Mouse (Mus musculus) adrenal gland, adult 18-20 months (tissue): Measurements from ENCODE around the gene Atp23. TPM values are rescaled to one million over a fixed set of nuclear protein-coding genes. Genes with fewer than 3 reads are reported as not detected.
A peak's percentile ranks its signal among the peaks of the same experiment; 100 is the strongest.

ENCODE experiments used
- DNase-seq, 2 experiments: peaks; one replicate each; pipeline ENCODE4 v3.0.0; 2021 to 2022; ENCODE audit warnings: low spot score in 2 of 2
- long read RNA-seq, 2 experiments: library from polyadenylated mRNA; stranded (forward); transcript quantifications; one replicate each; pipeline ENCODE4 v2.0.0; 2021
- total RNA-seq, 2 experiments: library from RNA; stranded (reverse); gene quantifications; 1 replicate in 1 of 2; 2 replicates in 1 of 2; pipeline ENCODE4 v1.2.3; 2021

The Atp23 gene
- total RNA-seq = 1 to 10 TPM; 4.6 to 5.5 TPM
- long read RNA-seq, experiment 1, transcript Atp23-202 (6 exons, 1,043 nt) = major isoform, 6 of 6 reads
- long read RNA-seq, experiment 1, partial matches to known transcripts = 0 of 6 reads
- long read RNA-seq, experiment 1, other reads (novel, unspliced or antisense) = 0 of 6 reads
- long read RNA-seq, experiment 2, transcript Atp23-202 (6 exons, 1,043 nt) = major isoform, 11 of 16 reads
- long read RNA-seq, experiment 2, partial matches to known transcripts = 0 of 16 reads
- long read RNA-seq, experiment 2, other reads (novel, unspliced or antisense) = 4 of 16 reads

- peak; percentile 97 for DNase-seq
These were observed at the start of gene Atp23 for GRCm38 (mm10) chr10:126900821-126901487. Gene Atp23, minus strand, starts transcription at chr10:126901355.

DNA sequence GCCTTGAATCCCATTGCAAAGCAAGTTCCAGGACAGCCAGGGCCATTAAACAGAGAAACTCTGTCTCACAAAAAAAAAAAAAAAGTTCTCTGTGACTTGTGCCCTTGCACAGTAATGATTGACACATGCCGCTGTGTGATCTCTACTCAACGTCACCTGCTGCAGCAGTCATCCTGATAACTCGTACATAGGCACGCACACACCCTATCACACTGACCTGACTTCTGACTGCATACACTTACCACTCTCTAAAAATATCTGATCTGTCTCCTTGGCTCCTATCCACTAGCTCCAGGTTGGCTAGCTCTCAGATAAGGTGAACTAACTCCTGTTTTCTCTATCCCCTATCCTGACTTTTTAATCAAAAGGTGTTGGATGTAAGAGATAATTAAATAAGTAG is 49.4 kb upstream of the Atp23 start:
- no peak for DNase-seq

- DNase-seq = no peak
These were observed 48.7 kb upstream of the Atp23 start for GRCm38 (mm10) chr10:126949824-126950223.

DNA sequence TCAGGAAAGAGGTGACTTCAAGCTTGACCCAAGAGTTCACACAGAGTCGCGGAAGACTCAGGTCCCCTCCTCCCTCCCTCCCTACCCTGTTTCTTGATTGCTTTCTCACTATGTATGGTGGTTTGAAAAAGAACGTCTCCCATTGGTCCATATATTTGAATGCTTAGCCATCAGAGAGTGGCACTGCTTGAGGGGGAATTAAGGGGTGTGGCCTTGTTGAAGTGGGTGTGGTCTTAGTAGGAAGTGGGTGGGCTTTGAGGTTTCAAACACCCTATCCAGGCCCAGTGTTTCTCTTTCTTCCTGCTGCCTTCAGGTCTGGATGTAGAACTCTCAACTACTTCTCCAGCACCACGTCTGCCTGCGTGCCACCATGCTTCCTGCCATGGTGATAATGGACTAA is 44.4 kb upstream of the Atp23 start:
- no peak for DNase-seq

- DNase-seq = no peak
These were observed 39.8 kb upstream of the Atp23 start for GRCm38 (mm10) chr10:126940949-126941348.

DNA sequence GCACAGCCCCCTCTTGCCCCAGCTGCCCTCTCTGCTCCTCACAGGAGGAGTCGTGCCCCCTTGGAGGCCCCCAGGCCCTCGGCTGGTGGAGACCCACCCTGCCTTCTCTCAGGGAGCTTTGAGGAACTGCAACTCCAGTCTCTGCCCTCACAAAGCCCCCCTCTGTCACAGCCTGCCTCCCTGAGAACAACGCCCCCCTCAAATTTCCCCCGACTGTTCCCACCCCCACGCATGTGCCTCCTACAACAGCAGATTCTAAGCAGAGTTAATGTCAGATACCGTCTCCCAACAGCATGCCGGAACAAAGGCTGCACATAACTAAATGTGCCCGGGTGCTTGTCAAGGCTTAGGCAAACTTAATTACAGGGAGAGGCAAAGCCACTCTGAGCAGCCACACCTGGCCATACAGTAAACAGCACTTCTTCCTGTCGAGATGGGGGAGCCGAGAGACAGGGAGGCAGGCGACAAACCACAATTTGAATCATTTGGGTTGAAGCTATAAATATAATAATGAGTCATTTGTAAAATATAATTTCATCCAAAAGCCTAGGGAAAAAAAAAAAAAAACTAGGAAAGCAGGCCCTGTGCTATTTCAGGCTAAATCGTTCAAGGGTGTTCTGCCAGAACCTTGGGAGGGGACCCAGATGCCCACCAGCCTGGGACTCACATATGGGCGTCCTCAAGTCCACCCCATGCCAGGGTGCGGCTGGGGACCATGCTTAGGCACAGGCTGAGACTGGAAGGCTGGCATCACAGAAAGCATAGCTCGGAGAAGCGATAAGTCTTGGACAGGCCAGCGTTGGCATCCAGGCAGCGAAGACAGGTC is 34.6 kb upstream of the Atp23 start:
- DNase-seq = no peak

DNA sequence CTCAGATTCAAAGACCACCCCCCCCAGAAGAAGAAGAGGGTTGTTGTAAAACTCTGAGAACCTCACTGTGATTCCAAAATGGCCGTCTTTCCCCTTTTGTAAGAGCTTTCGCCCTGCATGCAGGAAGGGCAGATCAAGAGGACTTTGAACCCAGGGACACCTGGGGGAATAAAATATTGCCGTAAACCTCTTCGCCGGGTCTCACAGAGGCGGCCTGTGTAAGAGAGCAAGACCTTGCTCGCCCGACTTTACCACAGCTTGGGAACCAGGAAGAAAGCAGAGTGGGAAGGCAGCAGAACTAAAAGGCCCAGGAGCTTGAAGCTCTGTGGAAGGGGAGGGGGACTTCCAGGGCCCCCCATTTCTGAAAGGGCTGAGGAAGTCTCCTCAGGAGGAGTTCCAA is 34.0 kb upstream of the Atp23 start:
- DNase-seq = no peak

DNA sequence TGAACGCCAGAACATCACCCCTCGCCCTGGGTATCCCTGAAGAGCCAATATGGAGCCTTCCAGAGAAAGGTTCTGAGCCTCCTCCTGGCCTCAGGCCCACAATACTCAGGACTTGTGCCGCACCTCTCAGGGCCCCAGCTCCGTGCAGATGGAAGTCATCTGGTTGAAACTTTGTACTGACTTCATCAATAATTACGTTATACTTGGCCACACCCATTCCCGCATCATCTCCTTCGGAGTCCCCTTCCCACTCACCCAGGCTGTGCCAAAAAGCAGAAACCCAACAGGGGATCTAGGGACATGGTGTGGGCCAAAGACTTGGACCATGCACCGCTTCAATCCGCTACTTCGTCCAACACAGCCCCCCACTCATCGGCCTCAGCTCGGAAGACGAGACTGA is 33.4 kb upstream of the Atp23 start:
- DNase-seq = no peak

GRCm38 (mm10) chr10:126931760-126932139 is 30.6 kb upstream of the Atp23 start:
- no peak for DNase-seq

- no peak for DNase-seq
These were observed 30.1 kb upstream of the Atp23 start for GRCm38 (mm10) chr10:126931123-126931759.

GRCm38 (mm10) chr10:126930270-126931121 is 29.3 kb upstream of the Atp23 start:
- DNase-seq = no peak

DNA sequence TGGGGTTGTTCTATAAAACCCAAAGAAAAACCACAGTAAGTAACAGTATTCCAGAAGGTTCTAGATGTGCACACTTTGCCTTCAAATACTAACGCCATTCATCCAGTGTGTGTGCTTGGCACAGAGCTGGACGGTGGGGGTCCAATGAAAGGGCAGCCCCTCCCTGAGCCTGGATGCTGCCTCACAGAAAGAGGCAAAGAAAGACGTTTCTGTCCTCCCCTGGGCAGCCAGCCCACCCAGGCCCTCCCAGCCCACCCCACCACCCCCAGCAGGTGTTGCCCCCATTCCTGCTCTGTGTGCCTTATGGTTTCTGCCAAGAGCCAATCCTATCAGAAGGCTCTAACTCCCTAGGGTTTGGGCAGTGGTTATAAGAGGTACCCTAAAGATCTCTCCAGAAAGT is 28.4 kb upstream of the Atp23 start:
- DNase-seq = no peak

- DNase-seq = peak in 1 of 2 experiments; percentile 56
These were observed 27.7 kb upstream of the Atp23 start for GRCm38 (mm10) chr10:126928819-126929206.

GRCm38 (mm10) chr10:126928011-126928818 is 27.1 kb upstream of the Atp23 start:
- peak; percentile 78 to 79 for DNase-seq

DNA sequence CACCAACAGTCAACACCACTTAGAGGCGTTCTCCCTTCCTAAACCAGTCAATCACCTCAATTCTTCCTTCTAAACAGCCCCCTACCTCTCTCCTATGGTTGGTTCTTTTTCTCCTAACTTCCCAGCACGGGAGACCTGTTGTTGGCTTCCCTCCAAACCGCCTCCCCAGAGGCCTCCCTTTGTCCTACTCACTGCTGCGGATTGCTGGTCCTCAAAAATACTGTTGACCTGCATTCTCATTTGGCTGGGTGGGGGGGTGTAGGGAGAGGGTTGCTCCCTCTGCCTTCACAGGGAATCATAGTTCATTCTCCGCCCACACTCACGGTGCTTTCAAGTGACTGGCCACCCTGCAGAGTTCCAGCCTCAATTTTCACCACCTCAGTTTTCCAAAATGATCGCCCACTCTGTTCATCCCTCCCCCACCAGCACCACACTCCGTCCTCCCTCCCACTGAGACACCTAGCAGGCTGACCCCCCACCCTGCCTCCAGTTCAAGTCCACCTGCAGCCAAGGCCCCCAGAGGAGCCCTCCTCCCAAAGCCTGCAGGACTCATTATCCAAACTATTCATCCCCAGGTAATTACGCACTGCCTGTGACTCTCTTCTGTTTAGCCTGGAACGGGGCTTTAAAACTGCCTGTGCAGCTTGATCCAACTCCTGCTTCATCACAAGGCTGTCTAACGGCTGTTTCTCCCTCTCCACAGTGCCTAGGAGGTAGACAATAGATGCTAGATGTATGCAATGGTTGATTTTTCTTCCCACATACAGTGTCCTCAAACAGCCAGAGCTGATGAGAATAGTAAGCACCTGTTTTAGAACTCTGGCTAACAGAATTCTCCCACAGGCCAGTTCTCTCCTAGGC is 26.2 kb upstream of the Atp23 start:
- DNase-seq = no peak

GRCm38 (mm10) chr10:126925391-126925790 is 24.2 kb upstream of the Atp23 start:
- no peak for DNase-seq

DNA sequence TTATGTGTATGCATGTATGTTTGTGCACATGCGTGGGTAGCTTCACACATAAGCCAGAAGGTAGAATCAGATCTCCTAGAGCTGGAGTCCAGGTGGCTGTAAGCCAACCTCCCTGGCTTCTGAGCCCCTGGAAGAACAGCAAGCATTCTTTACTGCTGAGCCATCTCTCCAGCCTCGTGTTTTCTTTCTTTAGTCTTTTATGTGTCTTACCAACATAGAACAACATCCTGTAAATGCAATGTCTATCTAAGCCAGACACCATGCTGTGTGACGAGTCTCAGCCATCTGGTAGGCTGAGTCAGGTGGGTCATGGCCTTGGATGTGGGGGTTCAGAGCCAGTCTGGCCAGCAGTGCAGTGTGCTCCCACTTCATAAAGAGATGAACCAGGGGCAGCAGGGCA is 22.9 kb upstream of the Atp23 start:
- DNase-seq = no peak

GRCm38 (mm10) chr10:126920220-126920619 is 19.1 kb upstream of the Atp23 start:
- no peak for DNase-seq

- DNase-seq = peak; percentile 97
These were observed 17.9 kb upstream of the Atp23 start for GRCm38 (mm10) chr10:126919067-126919466.
